Mouse (Mus musculus): ENCODE results near the gene Naa16.

Gene Naa16

DNA sequence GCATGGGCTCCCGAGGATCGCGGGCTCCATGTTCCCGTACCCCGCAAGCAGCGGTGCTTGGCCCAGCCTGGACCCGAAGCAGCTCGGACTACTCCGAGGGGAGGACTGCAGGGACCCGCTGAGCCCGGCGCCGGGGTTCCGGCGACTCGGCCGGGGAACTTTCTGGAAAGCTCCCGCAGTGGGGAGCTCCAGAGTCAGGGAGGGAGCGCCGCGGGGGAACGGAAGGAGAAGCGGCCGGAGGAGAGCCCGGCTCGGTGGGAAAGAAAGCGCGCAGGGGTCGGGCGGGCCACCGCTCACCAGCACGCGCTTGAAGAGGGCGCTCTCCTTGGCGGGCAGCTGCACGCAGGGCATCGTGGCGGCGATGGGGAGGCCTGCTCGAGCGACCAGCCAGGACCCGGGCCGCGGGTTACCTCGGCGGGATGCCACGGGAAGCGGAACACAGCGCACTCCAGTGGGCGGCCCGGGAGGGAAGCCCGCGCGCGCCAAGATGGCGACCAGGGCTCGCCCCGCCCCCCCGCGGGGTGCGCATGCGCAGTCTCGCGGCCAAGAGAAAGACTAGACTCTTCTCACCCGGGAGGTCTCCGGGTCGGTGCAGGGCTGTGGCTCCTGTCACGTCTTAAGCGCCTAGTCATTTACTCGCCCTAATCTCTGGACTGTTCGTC, at the start of gene Naa16:
TSS of gene Naa16 (minus strand) at position 514 of the 662 bp plus-strand sequence.
- DNase-seq: peak; percentile 97

DNA sequence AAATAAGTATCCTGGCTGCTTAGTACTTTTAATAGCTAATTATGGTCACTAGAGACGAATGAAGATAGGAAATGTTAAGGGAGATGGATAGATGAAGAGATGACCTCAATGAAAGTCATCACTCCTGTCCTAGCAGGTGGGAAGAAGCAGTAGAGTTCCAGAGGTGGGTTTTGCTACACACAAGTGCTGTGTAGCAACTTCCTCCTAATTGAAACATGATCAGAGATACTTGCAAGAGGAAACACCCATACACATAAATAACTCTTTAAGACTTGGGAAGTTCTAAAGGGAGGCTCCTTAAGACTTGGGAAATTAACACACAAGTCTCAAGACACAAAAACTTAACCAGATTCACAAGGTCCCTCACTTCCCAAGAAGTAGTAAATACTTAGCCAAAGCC, 43.5 kb upstream of the Naa16 start:
- DNase-seq: no peak

DNA sequence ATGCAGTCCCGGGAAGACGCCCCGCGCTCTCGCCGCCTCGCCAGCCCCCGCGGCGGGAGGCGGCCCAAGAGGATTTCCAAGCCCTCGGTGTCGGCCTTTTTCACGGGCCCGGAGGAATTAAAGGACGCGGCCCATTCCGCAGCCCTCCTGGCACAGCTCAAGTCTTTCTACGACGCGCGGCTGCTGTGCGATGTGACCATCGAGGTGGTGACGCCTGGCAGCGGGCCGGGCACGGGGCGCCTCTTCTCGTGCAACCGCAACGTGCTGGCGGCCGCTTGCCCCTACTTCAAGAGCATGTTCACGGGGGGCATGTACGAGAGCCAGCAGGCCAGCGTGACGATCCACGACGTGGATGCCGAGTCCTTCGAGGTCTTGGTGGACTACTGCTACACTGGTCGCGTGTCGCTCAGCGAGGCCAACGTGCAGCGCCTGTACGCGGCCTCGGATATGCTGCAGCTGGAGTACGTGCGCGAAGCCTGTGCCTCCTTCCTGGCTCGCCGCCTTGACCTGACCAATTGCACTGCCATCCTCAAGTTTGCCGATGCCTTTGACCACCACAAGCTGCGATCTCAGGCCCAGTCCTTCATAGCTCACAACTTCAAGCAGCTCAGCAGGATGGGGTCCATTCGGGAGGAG, 36.3 kb upstream of the Naa16 start:
- peak; percentile 18 for DNase-seq

DNA sequence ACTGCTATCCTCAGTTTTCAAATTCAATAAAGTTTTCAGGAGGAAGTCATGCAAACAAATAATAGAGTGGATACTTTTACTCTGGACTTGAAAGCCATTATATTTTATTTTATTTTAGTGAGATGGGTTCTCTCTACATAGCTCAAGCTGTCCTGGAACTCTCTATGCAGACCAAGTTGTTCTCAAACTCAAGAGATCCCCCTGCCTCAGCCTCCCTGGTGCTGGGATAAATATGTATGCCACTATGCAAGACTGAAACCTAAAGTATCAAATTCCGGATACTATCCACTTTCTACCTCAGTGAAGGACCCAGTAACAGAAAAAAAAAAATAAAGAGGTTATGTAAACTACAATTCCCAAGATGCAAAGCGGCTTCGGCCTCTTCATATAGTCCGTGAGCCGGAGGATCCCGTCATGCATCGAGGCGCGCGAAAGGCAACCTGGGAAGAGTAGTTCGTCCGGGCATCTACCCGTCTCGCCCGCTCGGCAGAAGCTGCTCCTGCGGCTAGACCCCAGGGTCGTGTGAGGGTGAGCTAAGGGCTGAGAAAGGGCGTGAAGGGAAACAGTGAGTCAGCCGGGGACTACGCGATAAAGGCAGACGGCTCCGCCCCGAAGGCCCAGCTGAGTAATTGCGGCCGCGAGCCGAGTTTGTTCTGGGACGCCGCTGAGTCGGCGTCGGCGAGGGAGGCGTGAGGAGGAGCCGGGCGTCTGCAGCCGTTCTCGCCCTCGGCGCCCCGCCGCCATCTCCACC, 35.6 kb upstream of the Naa16 start, which contains the start of gene Kbtbd7:
TSS of gene Kbtbd7 (plus strand) at position 533 of the 751 bp plus-strand sequence.
- DNase-seq: peak; percentile 95

DNA sequence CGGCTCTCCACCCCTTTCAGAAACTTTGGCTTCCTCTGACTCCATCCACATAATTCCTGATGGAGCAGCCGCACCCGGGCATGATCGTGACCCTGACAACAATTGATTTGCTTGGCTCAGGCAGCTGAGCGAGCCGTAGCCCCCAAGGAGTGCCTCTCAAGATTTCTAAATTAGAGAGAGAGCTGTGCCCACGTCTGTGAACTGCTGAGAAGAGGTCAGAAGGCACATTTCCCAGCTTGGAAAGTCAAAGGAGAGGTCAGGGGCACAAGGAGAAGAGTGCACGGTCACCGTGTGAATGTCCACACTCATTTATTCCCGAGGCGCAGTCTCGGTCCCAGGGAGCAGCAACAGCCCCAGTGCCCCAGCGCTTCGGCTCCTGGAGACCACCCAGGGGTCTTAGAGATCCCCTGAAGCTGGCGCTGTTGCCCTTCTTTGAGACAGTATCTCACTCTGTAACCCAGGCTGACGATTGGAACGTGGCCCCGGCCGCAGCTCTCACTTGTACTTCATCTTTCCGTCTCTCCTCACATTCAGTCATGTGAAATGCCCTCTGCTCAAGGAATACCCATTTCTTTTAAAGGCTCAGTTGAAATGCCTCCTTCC, 29.6 kb upstream of the Naa16 start:
- DNase-seq: no peak

DNA sequence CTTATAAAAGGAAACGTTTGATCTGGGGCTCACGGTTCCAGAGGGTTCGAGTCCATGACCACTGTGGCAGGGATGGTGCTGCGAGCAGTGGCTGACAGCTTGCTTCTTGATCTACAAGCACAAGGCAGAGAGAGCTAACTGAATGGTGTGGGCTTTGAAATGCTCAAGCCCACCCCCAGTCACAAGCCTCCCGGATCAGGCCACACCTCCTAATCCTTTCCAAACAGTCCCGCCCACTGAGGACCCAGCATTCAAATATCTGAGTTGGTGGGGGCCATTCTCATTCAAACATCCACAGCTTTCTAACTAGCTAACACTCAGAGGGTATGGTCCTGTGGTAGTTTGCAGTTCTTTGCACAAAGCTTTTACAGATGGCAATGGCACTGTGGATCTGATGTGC, 22.5 kb upstream of the Naa16 start:
- DNase-seq: no peak

DNA sequence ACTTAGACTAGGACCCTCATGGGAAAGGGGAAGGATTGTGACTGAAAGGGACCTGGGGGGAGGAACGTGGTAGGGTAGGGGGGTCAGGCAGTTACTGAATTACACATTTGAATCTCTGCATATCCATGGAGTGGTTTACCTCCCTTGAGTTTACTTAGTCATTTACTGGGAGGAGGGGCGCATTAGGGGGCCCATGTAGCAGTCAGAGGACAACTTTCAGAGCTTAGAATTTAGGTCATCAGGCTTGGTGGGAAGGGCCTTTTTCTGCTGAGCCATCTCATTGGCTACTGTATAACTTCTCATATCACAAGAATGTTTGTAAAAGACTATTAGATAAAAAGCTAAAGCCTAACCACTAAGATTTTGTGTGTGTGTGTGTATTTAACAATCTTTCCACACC, 20.1 kb upstream of the Naa16 start:
- no peak for DNase-seq

DNA sequence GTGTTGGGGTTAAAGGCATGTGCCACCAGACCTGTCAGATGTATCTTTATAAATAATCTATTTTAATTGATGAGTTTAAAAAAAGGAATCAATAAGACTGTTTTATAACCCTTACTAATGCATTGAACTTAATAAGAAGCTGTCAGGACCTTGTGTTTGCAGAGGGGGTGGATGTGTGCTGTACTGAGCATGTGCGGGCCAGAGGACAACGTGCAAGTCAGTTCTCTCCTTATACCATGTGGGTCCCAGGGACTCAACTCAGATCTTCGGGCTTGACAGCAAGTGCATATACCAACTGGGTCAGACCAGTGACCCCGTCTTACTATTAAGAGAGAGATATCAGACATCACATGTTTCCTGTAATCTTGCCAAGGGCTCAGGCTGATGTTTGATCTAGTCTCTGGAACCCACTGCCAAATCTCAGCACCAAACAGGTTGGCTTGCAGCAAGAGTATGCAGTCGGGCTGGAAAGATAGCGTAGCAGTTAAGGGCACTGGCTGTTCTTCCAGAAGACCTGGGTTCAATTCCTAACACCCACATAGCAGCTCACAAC, 18.8 kb upstream of the Naa16 start:
- no peak for DNase-seq

DNA sequence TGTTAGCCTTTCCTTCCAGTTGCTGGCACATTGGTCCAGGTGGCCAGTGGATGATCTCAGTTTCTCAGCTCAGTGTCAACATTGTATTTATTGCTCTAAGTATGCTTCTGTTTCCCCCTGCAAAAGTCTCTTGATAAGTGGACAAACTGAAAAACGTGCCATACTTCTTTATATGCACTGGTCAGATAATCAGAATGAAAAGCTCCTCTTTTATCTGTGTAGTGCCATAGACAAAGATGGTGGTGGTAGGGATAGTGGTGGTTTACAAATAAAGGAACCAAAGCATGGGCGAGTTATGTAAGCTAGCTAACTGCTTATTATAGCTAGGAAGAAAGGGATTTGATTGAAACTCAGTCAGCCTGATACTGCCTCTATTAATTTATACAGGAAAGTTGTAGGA, 17.1 kb upstream of the Naa16 start:
- DNase-seq: no peak

DNA sequence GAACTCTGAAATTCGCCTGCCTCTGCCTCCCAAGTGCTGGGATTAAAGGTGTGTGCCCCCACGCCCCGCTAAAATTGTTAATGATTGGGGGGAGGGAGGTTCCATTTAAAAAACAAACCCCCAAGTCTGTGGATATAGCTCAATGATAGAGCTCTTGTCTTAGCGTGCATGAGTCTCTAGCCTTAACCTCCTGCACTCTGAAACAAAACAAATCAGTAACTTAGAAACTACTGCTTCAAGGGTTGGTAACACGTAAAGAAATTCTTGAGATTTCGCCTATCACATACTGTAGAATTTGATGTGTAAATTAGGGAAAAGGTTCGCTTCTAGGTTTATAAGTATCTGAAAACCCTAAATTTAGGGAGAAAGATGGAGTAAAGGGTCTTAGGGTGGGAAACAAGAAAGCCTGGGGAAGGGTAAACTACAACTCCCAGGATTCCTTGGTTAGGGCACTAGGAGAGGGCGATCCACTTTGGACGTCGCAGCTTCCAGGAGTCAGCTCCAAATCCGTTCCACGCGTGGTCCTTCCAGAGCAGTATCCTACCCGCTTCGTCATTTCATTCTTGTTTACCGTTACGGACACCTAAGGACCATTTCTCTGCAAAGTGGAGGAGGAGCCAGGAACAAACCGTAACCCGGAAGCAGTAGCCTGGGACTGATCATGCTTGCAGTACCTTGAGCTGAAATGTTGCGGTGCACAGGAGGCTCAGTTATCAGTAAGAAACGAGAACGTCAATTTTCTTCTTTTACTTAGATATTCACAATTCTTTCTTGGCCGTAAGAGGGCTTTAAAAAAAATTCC, 6.9 kb upstream of the Naa16 start, which contains the start of gene Mtrf1:
TSS of gene Mtrf1 (plus strand) at position 452 of the 802 bp plus-strand sequence.
- DNase-seq: peak; percentile 70

DNA sequence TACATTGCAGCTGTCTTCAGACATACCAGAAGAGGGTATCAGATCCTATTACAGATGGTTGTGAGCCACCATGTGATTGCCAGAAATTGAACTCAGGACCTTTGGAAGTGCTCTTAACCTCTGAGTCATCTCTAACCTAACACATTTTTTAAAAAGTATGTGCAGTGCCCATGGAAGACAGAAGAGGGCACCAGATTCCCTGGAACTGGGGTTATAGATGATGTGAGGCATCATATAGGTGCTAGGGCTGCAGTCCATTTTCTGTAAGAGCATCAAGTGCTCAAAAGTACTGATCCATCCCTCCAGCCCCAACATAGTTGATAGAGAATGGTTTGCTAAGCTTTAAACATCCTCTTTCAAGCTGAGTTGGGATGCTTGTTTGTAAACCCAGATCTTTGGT, 4.0 kb upstream of the Naa16 start:
- peak; percentile 68 for DNase-seq

DNA sequence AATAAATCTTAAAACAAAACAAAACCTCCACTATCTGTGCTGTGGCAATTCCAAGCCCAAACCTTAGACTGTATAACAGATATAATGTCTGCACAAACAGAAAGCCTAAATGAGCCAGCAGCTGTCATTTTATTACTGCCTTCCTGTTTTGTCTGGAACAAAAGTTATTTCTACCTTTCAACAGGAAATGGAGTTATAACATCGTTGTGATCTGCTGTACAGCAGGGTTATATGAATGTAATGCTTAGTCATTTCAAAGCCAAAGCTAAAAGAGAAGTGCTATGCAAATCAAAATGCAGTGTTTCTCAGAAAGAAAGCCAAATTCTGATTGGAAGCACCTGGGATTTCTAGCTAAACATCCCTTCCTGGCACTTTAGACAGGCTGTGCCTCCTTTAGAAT, 2.7 kb upstream of the Naa16 start:
- peak; percentile 14 for DNase-seq

DNA sequence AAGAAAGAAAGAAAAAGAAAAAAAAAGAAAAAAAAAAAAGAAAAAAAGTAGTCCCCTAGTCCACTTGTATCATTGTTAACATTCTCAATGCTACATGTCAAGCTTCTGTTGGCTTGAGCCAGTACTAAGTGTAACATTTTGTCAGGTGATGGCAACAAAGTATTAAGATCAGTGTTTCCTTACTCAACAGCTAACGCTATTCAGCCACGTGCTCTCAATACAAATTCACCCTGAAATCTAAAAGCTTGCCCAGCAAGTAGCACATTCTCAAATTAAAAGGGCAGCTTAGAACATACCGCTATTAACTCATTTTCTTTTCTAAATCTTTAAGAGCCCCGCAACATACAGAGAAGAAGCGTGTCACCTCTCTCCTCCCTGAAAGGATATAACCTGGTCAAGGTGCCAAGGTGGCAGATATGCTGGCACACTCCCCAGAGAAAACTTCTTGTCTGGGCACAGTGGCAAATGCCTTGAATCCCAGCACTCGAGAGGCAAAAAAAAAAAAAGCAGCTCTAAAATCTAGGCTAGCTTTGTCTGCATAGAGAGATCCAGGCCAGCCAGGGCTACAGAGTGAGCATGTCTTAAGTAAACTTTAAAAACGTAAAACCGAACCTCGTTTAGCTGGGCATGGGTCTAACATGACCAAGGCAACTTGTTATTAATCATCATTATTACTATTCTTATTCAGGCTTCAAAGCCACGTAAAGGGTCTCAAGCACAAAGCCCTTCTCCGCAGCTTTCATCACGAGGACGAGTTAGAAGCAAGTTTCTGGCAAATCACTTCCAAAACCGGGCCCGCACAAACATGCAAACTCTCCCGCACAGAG, 927 bp downstream of the Naa16 start:
- peak; percentile 11 for DNase-seq

DNA sequence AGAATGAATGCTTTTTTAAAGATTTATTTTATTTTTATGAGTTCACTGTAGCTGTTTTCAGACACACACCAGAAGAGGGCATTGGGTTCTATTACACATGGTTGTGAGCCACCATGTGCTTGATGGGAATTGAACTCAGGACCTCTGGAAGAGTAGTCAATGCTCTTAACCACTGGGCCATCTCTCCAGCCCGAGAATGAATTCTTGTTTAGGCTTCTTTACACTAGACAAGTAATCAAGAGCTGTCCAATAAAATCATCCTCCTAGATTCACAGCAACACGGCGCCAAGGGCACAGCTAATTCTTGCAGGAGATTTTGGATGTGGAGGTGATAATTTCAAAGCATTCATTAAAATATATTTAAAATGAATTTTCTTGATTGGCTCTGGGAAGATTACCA, 2.3 kb downstream of the Naa16 start:
- no peak for DNase-seq

DNA sequence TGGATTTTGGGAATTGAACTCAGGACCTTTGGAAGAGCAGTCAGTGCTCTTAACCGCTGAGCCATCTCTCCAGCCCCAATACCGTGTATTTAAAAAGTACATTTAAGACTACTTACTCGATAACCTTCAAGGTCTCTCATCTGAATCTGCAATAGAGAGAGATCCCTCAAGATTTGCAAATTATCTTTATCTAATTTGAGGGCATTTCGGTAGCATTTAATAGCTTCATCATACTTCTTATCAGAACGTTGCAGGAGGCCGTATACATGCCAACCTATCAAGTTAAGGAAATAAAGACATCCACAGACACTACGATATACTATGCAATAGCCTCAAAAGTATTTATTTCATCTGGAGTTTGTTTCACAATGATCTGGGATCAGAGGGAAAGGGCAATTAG, 7.5 kb downstream of the Naa16 start:
- DNase-seq: no peak

DNA sequence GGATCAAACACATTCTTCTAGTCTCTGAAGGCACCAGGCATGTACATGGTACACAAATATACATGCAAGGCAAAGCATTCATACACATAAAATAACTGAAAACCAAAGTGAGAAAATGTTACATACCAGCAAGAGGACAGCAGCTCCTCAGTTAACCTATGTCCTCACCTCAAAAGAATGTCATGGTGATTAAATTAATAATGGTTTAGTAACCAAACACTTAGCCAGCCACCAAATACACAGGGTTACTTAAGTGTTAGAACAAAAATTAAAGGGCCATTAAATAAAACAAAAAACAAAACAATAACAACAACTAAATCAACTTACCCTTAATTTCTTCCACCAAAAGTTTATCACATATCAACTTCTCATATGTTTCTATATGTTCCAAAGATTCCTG, 13.5 kb downstream of the Naa16 start:
- no peak for DNase-seq

DNA sequence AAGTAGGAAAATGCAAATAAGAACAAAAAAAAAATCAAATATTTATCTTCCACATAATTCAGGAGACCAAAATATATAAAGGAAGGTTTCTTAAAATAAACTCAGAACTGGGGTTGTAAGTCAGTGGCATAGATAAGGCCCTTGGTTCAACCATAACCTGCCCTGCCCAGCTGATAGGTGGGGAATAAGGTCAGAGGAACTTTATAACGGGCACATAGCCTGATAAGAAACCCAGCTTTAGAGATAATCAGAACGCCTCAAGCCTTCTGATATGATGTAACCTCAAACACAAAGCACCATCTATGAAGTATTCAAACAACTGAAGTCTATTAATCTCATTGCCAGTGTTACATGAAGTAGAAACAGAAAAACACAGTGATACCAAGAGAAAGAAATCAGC, 32.5 kb downstream of the Naa16 start:
- DNase-seq: no peak

DNA sequence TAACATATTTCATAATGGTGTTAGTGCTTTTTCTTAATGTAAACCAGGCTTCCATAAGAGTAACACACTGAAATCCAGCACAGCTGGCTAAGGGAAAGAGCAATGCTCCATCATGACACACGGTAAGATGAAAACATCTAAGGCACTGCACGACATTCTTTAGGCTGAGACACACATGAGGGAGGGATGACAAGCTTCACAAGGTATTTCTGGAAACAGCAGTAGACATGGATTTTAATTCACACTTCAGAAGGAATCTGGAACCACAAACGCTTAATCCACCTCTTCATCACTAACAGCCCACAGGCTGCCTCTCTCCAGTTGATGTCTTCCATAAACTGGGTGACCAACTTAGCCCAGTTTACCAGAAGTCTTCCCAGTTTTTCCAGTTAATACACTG, 44.2 kb downstream of the Naa16 start:
- DNase-seq: no peak

DNA sequence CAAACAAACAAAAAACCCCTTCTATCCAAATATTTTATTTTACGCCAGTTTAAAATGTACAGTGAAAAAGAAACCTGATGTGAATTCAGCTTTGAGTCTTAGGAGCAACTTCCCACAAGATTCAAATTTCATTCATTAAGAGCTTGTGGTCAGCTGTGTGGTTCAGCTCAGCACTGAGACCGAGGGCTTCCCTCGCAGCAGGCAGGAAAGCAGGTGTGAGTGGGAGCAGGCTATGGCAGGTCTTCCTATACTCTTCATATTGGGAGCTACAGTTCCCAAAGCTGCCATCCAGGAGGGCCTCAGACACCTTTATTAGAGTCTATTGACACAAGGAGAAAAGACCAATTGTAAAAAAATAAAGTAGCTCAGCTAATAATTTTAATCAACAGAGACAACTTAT, 55.0 kb downstream of the Naa16 start:
- no peak for DNase-seq

DNA sequence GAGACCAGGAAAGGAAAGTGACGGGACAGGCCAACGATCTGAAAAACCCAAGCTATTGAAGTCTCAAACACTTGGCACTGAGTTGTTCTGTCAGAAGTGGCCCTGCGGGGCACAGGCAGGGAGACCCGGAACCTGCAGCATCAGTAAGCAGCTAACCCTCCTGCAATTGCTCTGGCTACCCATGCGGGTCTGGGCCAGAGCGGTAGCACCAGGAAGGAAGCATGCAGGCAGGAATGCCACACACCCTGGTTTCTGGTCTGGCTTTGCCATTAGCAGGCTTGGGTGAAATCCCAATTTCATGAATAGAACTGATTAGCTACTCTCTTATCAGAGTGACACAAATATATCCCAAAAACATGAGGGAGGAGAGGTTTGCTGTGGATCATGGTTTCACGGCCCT, 58.6 kb downstream of the Naa16 start:
- DNase-seq: no peak

DNA sequence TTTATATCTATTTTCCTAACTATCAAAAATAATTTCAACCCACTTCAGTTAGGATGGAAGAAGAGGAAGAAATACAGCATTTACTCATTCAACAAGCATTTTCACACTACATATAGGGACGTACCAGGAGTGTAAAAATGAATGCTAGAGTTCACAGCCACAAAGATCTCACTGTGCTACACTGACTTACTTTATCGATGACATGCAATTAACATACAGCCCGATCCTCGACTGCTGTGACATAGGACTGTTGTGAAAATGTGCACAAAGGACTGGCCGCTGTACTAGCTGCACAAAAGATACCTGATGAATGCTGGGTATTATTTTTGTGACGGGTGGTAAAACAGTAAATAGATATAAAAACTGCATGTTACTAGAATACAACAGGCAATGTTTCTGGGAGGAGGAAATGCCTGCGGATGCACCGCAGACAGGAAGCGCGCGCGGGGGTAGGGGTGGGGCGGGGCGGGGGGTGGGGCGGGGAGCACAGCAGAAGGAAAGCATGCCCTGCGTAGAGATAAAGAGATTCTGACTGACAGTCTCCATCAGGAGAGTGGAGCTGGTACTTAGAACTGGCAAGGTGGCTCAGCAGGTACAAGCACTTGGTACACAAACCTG, 59.5 kb downstream of the Naa16 start:
- peak; percentile 52 for DNase-seq

Data from thymus, postnatal 14 days (tissue).